Mouse (Mus musculus) bone marrow macrophage, adult 2 months (primary cell): Measurements from ENCODE around the gene Flt3l.
"Not testable (repeated sequence)": the region's sequence is repeated elsewhere in the genome, so short reads cannot be mapped to it uniquely, and the experiment has no call there.

ENCODE experiments used
- CTCF ChIP-seq: IDR thresholded peaks from 2 replicates; pipeline ENCODE4 v1.5.1; 2012; ENCODE audit warnings: low read depth, mild to moderate bottlenecking, low read length, moderate library complexity
- POLR2A ChIP-seq: IDR thresholded peaks from 2 replicates; pipeline ENCODE4 v1.6.1; 2012; ENCODE audit warnings: mild to moderate bottlenecking, low read depth, low read length, borderline replicate concordance

DNA sequence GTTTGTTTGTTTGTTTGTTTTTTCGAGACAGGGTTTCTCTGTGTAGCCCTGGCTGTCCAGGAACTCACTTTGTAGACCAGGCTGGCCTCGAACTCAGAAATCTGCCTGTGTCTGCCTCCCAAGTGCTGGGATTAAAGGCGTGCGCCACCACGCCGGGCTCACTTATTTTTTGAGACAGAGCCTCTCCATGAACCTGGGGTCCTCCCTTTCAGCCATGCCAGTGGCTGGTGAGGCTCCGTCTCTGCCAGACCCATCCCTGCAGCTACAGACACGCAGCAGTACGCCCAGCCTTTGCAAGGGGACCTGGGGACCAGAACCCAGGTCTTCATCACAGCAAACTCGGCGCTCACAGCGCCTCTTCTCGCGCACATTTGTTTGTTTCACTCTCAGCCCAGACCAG lies 40.3 kb downstream of the Flt3l start:
- TF ChIP-seq POLR2A, CTCF: not testable (repeated sequence)
